Mouse (Mus musculus) lung, postnatal 10 days (tissue): Measurements from ENCODE around the gene Lrrc40.
"Not testable (repeated sequence)": the region's sequence is repeated elsewhere in the genome, so short reads cannot be mapped to it uniquely, and the experiment has no call there.

Experiments used
- DNase-seq: peaks from one replicate; pipeline ENCODE4 v3.0.0; 2021

Lrrc40 gene

DNA sequence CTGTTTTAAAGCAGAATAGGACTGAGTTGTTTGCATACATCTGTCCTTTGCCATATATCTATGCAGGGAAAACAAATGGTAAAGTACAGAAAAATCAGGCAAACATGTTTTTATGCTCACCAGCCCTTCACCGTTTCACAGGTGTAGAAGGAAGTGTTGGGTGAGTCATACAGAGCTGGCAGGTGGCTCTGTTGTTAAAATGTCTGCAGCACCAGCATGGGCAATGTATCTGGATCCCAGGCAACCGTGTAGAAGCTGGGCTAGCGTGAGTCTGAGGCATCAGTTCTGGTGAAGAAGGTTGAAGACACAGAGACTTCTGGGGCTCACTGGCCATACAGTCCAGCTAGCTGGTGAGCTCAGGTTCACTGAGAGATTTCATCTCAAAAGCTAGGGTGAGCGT lies 57.5 kb downstream of the Lrrc40 start:
- no peak for DNase-seq

DNA sequence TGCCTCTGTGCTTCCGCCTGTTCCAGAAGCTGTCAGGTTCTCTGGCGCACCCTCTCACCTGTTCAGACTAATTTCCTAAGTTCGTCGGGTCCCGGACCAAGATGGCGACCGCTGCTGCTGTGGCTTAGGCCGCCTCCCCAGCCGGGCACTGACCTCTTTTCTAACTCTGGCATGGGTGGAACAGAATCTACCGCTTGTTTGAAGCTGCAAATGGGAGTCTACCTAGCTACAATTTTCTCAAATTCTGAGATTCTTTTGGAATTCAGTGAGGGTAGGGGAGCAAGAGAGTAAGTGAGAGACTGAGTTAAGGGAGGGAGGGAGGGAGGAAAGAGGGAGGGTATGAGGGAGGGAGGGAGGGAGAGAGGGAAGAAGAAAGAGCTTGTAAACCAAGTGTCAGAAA lies 65.6 kb downstream of the Lrrc40 start:
- DNase-seq, result not testable (repeated sequence)

DNA sequence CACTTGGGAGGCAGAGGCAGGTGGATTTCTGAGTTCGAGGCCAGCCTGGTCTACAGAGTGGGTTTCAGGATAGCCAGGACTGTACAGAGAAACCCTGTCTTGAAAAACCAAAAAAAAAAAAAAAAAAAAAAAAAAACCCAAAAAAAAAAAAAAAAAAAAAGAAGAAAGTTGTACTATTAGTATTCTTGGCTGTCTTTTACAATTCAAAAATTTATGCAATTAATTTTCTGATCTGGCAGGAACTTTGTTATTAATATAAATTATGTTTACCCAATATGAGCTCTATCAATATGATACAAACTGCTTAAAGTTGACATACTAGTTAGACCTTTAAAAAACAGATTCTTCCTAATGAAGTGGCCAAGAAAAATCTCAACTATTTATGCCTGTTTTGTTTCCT lies 66.1 kb downstream of the Lrrc40 start:
- DNase-seq, result not testable (repeated sequence)

DNA sequence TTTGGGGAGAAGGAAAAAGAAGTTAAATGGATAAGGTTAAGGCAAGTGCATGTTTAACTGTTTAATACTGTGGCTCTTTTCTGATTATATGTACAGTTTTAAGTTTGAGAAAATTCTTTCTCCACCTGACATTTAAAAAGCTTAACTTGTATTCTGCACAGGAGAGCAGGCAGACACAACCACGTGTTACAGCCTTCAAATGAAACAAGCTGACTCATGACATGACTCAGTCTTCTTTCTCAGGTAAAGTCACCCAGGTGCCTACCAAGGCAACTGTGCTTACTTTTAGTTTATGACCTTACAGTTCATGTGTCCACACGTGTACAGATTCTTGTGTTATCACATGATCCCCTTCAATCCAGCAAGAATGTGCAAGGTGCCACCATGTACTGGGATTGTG lies 67.0 kb downstream of the Lrrc40 start:
- no peak for DNase-seq

DNA sequence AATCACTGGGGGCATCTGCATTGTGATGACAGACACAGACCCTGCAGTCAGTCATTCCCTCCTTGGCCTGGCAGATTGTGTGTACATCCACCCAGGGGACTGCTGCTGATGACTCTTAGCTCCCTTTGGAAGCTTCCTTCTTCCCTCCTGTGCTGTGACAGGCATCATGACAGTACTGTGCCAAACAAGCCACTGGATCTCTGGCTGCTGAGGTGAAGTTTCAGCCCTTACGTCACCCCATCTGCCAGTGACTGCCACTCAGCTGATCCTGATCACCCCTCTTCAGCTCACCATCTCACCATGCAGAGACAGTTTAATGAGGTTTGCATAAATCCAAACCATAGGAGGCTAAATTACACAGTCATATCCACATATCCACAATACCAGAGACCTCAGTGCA lies 68.8 kb downstream of the Lrrc40 start:
- no peak for DNase-seq
